Mouse (Mus musculus) hindbrain, embryonic 14.5 days (tissue): Measurements from ENCODE around the gene Olfr978. TPM values are rescaled to one million over a fixed set of nuclear protein-coding genes. Genes with fewer than 3 reads are reported as not detected.
"Not testable (repeated sequence)": the region's sequence is repeated elsewhere in the genome, so short reads cannot be mapped to it uniquely, and the experiment has no call there.

Experiments used
- ATAC-seq: fragments of 200-750 bp; cut with Nextera tagmentation; 2 replicates; pipeline ENCODE4 v1.8.0; 2017; ENCODE audit warnings: moderate number of reproducible peaks, mild to moderate bottlenecking, moderate TSS enrichment, moderate library complexity; ENCODE audit not compliant: low FRiP score
- DNase-seq: peaks from one replicate; pipeline ENCODE4 v3.0.0-alpha.2; 2015; ENCODE audit warnings: low spot score
- H3K27ac ChIP-seq: fragments of 300-500 bp; sonication (generic); 2 replicates; pipeline ENCODE4 v1.5.1; 2014; ENCODE audit warnings: mild to moderate bottlenecking, moderate library complexity
- H3K27me3 ChIP-seq: fragments of 300-500 bp; sonication (generic); 2 replicates; pipeline ENCODE4 v1.6.1; 2014; ENCODE audit warnings: mild to moderate bottlenecking, low read length, mixed read lengths; ENCODE audit not compliant: control insufficient read depth, insufficient read depth
- H3K36me3 ChIP-seq: fragments of 300-500 bp; sonication (generic); replicated peaks from 2 replicates; pipeline ENCODE4 v1.6.1; 2014; ENCODE audit not compliant: control insufficient read depth, insufficient read depth
- H3K4me1 ChIP-seq: fragments of 300-500 bp; sonication (generic); replicated peaks from 2 replicates; pipeline ENCODE4 v1.6.1; 2014; ENCODE audit warnings: antibody characterized with exemption, low read length, mixed read lengths; ENCODE audit not compliant: control insufficient read depth, insufficient read depth
- H3K4me2 ChIP-seq: fragments of 300-500 bp; sonication (generic); replicated peaks from 2 replicates; pipeline ENCODE4 v1.6.1; 2014; ENCODE audit warnings: mild to moderate bottlenecking, moderate library complexity
- H3K4me3 ChIP-seq: fragments of 300-500 bp; sonication (generic); replicated peaks from 2 replicates; pipeline ENCODE4 v1.5.1; 2014; ENCODE audit warnings: mild to moderate bottlenecking, low read length
- H3K9ac ChIP-seq: fragments of 300-500 bp; sonication (generic); 2 replicates; pipeline ENCODE4 v1.6.1; 2014
- H3K9me3 ChIP-seq: fragments of 300-500 bp; sonication (generic); 2 replicates; pipeline ENCODE4 v1.6.1; 2016; ENCODE audit warnings: low read length; ENCODE audit not compliant: control insufficient read depth
- WGBS: fragments of 180-500 bp; shearing (Covaris S2); extraction: QIAGEN DNeasy Blood & Tissue Kit; methylation state at CpG from one replicate; pipeline ENCODE4 v1.1.7; 2014; 5-methylcytosine and 5-hydroxymethylcytosine counted together
- polyA plus RNA-seq: library from polyadenylated mRNA; unstranded; fragments of >200 nt; fragmentation: Nextera tagmentation; extraction: Ambion mirVana; gene quantifications from 2 replicates; pipeline ENCODE4 v1.2.1, GENCODE M21; 2014

Gene Olfr978
- not detected in 2 replicates for polyA plus RNA-seq

DNA sequence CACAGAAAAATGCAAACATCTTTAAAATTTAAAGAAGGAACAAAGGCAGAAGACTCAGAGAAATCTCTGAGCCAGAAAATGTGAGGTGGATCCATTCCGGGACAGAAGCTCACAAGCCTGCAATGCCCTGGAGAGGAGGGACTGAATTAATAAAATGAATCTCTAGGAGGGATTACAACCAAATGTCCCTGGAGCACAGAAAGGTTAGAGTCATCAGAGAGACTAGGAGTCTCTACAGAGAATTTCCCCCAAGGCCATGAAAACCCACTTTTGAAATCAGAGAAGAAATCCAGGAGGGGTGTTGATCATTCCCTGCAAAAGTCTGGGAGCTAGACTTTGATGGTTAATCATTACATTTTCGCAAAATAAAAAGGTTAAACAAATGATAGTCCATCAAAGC, at the start of gene Olfr978:
Gene Olfr978 (plus strand): TSS at position 301 of the 400 bp plus-strand sequence.
- no peak for ATAC-seq
- H3K36me3 ChIP-seq, result no peaks in the 10 kb centered on the region

GRCm38 (mm10) chr9:39951946-39952345, 40.0 kb upstream of the Olfr978 start, which contains the start of gene Olfr975:
Gene Olfr975 (minus strand): TSS chr9:39952046.
- DNase-seq (no peak), ATAC-seq (no peak)
- no peaks in the 10 kb centered on the region for H3K4me1 ChIP-seq
- no peak within 1 kb of the TSS for H3K27ac ChIP-seq
- no peak within 1 kb of the TSS for H3K9ac ChIP-seq
- WGBS, result 70% methylated on average over 1 of the region's 1 CpGs
- no peaks in the 10 kb centered on the region for H3K27me3 ChIP-seq
- no peak within 1 kb of the TSS for H3K4me3 ChIP-seq
- no peaks in the 10 kb centered on the region for H3K9me3 ChIP-seq
- no peak within 1 kb of the TSS for H3K4me2 ChIP-seq
- no peaks in the 10 kb centered on the region for H3K36me3 ChIP-seq

More for the DNA sequence above, at the start of gene Olfr978:
- Histone ChIP-seq H3K9me3 (no peaks in the 10 kb centered on the region), H3K4me1 (no peaks in the 10 kb centered on the region), H3K27ac (no peak within 1 kb of the TSS), H3K9ac (no peak within 1 kb of the TSS), H3K4me3 (no peak within 1 kb of the TSS), H3K4me2 (no peak within 1 kb of the TSS), H3K27me3 (no peaks in the 10 kb centered on the region)
- WGBS, result 88% methylated on average over 2 of the region's 2 CpGs
- no peak for DNase-seq

- not testable (repeated sequence) for H3K4me2 ChIP-seq, H3K9ac ChIP-seq, H3K4me1 ChIP-seq, H3K27ac ChIP-seq, DNase-seq, H3K9me3 ChIP-seq, ATAC-seq, H3K36me3 ChIP-seq, H3K4me3 ChIP-seq, H3K27me3 ChIP-seq
- WGBS, result 87% methylated on average over 6 of the region's 9 CpGs
These were observed 30.9 kb upstream of the Olfr978 start, which contains the start of gene Olfr976 for GRCm38 (mm10) chr9:39961033-39961432. Gene Olfr976 (minus strand): TSS chr9:39961133.

GRCm38 (mm10) chr9:39976581-39977145, 15.2 kb upstream of the Olfr978 start:
- H3K9ac ChIP-seq, H3K4me2 ChIP-seq, H3K4me1 ChIP-seq, H3K4me3 ChIP-seq, H3K27me3 ChIP-seq, H3K27ac ChIP-seq, DNase-seq, ATAC-seq, H3K9me3 ChIP-seq, H3K36me3 ChIP-seq: not testable (repeated sequence)
- 100% methylated on average over 1 of the region's 1 CpGs for WGBS

DNA sequence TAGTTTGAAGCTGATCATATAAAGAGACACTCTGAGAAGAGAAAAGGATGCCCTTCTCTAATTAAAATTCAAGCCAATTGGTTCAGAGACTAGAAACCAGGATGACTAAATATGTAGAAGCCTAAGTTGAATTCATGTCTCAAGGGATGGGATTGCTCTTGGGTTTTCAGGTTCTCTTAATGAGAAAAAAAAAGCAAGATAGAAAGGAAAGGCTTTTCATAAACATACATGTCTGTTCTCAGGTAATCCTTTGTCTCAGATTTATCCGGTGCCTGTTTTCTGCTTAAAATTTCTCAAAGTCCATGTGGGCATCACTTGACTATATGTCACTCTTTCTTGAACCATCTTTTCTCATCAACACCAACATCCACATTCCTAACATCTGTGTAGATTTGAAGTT, 11.5 kb downstream of the Olfr978 start, which contains the start of gene Olfr979:
Gene Olfr979 (minus strand): TSS at position 101 of the 400 bp plus-strand sequence.
- Histone ChIP-seq H3K36me3 (no peaks in the 10 kb centered on the region), H3K9me3 (no peaks in the 10 kb centered on the region), H3K4me3 (no peak within 1 kb of the TSS), H3K9ac (no peak within 1 kb of the TSS), H3K27ac (no peak within 1 kb of the TSS), H3K4me2 (no peak within 1 kb of the TSS), H3K27me3 (no peaks in the 10 kb centered on the region), H3K4me1 (no peaks in the 10 kb centered on the region)
- WGBS, result 97% methylated on average over 1 of the region's 1 CpGs
- ATAC-seq (no peak), DNase-seq (no peak)

GRCm38 (mm10) chr9:40009482-40009881, 17.6 kb downstream of the Olfr978 start, which contains the start of gene Olfr980:
Gene Olfr980 (minus strand): TSS chr9:40009582.
- Histone ChIP-seq H3K4me2 (no peak within 1 kb of the TSS), H3K27ac (no peak within 1 kb of the TSS), H3K9ac (no peak within 1 kb of the TSS), H3K36me3 (no peaks in the 10 kb centered on the region), H3K27me3 (no peaks in the 10 kb centered on the region), H3K4me1 (no peaks in the 10 kb centered on the region), H3K4me3 (no peak within 1 kb of the TSS), H3K9me3 (no peaks in the 10 kb centered on the region)
- no peak for DNase-seq
- no peak for ATAC-seq
- 90% methylated on average over 1 of the region's 1 CpGs for WGBS

GRCm38 (mm10) chr9:40021164-40021563, 29.3 kb downstream of the Olfr978 start, which contains the start of gene Olfr981:
Gene Olfr981 (plus strand): TSS chr9:40021464.
- Histone ChIP-seq H3K36me3 (no peaks in the 10 kb centered on the region), H3K4me2 (no peak within 1 kb of the TSS), H3K9ac (no peak within 1 kb of the TSS), H3K27me3 (no peaks in the 10 kb centered on the region), H3K9me3 (no peaks in the 10 kb centered on the region), H3K4me1 (no peaks in the 10 kb centered on the region), H3K4me3 (no peak within 1 kb of the TSS), H3K27ac (no peak within 1 kb of the TSS)
- ATAC-seq (no peak), DNase-seq (no peak)
- WGBS, result 75% methylated on average over 2 of the region's 2 CpGs

Other genes with a start within 250 kb of the Olfr978 start
- not detected in 2 replicates for gene Olfr967, start 245.9 kb upstream of the Olfr978 start, polyA plus RNA-seq
- not detected in 2 replicates for gene Olfr968, start 208.9 kb upstream of the Olfr978 start, polyA plus RNA-seq
- not detected in 2 replicates for gene Olfr969, start 201.2 kb upstream of the Olfr978 start, polyA plus RNA-seq
- not detected in 2 replicates for gene Olfr970, start 183.3 kb upstream of the Olfr978 start, polyA plus RNA-seq
- gene Olfr971, start 155.2 kb upstream of the Olfr978 start, polyA plus RNA-seq, result not detected in 2 replicates
- not detected in 2 replicates for gene Olfr972, start 125.7 kb upstream of the Olfr978 start, polyA plus RNA-seq
- gene Olfr229, start 84.8 kb upstream of the Olfr978 start, polyA plus RNA-seq, result not detected in 2 replicates
- not detected in 2 replicates for gene Olfr974, start 54.6 kb upstream of the Olfr978 start, polyA plus RNA-seq
- gene Olfr975, start 40.1 kb upstream of the Olfr978 start, polyA plus RNA-seq, result not detected in 2 replicates
- not detected in 2 replicates for gene Olfr976, start 31.0 kb upstream of the Olfr978 start, polyA plus RNA-seq
- not detected in 2 replicates for gene Olfr979, start 11.4 kb downstream of the Olfr978 start, polyA plus RNA-seq
- not detected in 2 replicates for gene Olfr980, start 17.5 kb downstream of the Olfr978 start, polyA plus RNA-seq
- gene Olfr981, start 29.4 kb downstream of the Olfr978 start, polyA plus RNA-seq, result not detected in 2 replicates
- gene Olfr982, start 81.7 kb downstream of the Olfr978 start, polyA plus RNA-seq, result not detected in 2 replicates
- not detected in 2 replicates for gene Olfr983, start 101.5 kb downstream of the Olfr978 start, polyA plus RNA-seq
- gene Olfr984, start 122.1 kb downstream of the Olfr978 start, polyA plus RNA-seq, result not detected in 2 replicates
- gene Olfr985, start 138.1 kb downstream of the Olfr978 start, polyA plus RNA-seq, result not detected in 2 replicates
- gene Tmem225, start 156.0 kb downstream of the Olfr978 start, polyA plus RNA-seq, result not detected in 2 replicates
- gene Olfr986, start 188.8 kb downstream of the Olfr978 start, polyA plus RNA-seq, result not detected in 2 replicates
- 11.1 and 12.1 TPM in 2 replicates for gene Zfp202, start 200.2 kb downstream of the Olfr978 start, polyA plus RNA-seq